Mouse (Mus musculus) adipocyte (in vitro differentiated cells): ENCODE data around the gene Mpeg1.

Source experiments
- DNase-seq: peaks from one replicate; pipeline ENCODE4 v3.0.0-alpha.2; 2016; ENCODE audit warnings: low spot score

Gene Mpeg1

DNA sequence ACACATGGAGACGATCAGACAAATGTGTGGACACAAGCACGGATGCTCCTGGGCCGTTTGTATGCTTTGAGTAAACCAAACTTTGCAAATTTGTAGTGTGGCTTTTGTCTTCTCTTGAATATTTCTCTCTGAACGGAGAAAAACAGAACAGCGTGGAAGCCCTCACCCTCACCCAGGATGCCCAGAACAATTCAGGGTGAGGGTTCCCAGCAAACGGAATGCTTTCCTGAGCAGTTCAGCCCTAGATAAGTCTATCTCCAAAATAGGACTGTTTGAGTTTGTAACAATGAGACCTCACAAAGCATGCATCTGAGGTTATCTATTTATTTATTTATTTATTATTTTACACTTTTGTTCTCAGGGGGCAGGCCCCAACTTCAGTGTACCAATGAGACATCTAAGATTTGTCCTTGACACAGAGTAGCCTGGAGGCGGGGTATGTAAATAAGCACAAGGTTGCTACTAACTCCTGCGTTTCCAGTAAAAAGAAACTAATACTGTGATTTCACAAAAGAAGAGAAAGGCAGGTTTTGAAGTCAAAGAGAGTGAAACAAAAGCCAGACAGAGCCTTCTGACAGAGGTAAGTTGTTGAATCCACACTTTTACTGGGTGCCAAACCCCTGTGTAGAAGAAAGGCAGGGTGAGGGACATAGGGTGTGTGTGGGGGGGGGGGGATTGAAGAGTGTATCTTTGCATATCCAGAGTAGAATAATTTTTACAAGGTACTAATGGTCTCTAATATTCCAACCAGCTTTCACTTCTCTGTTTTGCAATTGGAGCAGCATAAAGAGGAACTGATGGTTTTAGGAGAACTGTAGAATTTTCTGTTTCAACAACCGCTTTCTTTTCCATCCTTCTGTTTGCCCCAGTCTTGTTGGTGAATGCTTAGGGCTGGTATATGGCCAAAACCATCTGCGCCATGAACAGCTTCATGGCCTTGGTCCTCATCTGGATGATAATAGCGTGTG is at the start of gene Mpeg1:
Mpeg1 (plus strand) TSS at position 498 of the 968 bp plus-strand sequence.
- no peak for DNase-seq

DNA sequence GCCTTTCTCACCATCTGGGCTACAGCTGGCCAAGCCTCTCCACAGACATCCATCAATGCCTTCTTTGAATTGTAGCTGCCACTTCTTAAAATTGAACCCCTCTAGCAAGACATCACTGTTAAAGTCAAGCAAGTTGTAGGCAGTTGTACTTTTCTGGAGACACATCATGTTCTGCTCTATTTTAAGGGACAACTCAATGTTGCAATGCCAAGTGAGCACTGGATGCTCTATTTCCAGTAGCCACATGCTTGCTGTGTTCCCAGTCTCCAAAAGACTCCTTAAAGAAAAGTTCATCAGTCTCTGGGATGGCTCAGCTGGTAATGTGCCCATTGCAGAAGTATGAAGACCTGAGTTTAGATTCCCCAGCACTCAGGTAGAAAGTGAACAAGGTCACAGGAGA is 46.8 kb upstream of the Mpeg1 start:
- DNase-seq: no peak

DNA sequence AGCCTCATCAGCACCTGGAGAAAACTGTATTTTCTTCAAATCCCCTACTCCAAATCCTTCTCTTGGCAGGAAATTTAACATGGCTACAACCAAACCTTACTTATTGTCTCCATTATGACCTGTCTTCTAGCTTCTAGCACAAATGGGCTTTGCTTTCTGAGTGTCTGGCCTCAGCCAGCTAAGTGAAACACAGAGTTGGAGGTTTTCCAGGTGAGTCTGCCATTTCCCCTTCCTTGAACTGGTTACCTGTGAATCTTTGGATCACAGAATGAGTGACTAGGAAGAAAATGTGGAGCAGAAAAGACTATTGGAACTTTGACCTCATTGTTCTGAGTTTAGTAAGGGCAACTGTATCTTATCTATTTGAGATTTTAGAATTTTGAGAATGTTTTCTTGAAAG is 43.2 kb upstream of the Mpeg1 start, which contains the start of gene Olfr1441:
Olfr1441 (plus strand) TSS at position 73 of the 400 bp plus-strand sequence.
- no peak for DNase-seq

DNA sequence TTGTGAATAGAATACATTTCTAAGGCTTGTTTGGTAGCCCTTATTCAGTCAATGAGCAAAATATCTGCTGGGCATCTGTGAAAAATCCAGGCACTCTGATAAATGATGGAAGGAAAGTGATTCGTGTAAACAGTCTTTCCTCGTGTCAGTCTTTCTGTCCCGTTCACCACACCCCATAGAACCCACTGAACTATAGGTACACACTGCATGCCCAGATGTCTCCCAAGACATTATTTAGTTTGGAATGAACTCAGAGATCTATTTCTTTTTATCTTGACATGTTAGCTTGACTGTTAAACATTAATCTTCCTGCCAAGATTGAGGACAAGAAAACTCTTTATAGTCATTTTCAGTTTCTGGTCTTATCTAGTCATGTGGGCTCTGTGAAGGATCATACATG is 42.3 kb upstream of the Mpeg1 start:
- no peak for DNase-seq

DNA sequence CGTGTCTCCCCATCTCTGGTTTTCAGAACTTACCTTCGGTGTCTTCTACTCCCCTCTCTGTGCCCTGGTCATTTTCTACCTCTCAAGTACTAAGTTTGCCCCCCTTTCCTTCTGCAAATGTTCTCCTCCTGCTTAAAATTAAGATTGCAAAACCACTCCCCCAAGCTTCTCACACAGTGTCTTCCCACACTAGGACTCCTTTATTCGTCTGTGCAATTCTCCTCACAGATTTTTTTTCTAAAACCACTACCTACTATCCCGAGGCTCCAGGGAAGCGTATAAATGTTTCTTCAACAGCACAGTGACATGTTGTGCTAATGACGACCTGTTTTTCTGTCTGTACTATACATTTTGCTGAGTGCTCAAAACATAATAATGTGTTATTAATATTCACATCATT is 40.0 kb upstream of the Mpeg1 start:
- DNase-seq: no peak

DNA sequence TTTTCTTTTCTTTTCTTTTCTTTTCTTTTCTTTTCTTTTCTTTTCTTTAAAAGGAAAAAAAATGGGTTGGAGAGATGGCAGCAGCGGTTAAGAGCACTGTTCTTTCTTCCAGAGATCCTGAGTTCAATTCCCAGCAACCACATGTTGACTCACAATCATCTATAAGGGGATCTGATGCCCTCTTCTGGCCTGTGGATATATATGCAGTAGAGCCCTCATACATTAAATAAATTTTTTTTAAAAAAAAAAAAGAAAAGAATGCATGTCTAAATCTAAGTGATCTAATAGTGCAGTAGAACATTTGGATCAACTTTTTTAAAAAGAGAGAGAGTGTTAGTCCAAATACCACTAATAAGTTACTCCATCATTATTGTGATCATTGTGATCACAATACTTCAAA is 38.9 kb upstream of the Mpeg1 start:
- no peak for DNase-seq

DNA sequence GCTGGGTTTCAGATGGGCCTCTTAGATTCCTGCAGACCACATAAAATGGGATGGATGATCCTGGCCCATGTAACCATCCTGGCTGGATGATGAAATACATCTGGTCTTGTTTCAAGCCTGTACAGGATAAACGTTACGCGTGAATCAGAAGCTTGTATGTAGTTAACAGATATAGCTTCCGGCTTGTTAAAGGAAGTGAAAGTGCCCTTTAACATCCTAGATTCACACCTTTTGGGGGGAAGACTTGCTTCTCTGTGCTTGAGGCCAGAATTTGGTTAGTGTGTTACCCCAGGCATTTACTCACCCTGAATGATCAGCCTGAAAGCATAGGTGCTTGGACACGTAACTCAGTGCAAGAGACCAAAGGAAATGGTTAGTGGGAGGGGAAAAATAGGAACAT is 33.5 kb upstream of the Mpeg1 start:
- DNase-seq: no peak

DNA sequence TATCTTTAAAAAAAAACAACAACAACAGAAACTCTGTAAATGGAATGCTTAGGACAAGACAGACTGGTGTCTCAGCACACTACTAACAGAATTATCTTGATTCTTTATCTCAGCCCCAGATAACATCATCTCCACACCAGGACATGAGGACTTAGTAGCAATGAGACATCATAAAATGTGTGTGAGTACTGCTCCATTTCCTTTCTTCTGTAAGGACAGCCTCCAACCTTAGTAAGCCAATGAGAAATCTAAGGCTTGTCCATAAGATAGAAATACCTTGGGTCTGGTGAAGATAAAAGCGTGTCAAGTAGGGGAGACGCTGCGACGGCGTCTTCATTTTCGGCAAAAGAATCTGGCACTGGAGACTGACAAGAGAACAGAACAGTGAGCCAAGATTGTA is 33.0 kb upstream of the Mpeg1 start, which contains the start of gene Pfpl:
Pfpl (plus strand) TSS at position 301 of the 400 bp plus-strand sequence.
- no peak for DNase-seq

DNA sequence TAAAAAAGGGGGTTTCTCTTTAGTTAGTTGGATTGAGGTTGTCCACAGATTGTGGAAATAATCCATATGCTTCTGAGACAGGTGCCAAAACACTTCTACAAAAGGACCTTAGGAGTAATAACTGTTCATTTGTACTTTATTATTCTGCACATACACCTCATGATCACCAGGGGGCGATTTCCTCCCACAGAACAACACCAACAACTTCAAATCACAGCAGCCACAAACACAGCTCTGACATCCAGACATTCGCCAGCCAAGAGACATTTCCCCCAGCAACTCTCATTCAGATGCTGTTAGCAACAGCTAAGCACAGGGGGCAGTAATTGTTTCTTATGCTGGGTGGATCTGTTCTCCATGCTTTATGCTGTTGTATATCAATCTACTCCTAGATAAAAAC is 27.5 kb upstream of the Mpeg1 start:
- peak; percentile 82 for DNase-seq

DNA sequence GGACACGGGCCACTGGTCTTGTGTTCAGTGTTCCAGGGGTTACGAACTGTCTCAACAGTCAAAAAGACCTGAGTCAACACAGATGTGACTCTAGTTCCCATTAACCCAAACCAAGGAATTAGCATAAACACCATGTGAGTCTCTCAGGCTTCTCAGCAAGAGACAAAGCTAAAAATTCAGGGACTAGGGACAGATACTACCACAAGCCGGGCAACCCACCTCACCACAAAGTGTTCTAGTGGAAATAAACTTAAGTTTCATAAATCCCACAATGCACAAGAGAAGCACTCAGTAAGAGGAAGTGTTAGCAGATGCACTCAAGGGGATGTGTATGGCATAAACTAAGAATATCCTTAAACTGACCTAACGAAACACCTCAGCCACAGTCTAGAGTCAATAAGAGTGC is 25.6 kb upstream of the Mpeg1 start:
- DNase-seq: no peak

DNA sequence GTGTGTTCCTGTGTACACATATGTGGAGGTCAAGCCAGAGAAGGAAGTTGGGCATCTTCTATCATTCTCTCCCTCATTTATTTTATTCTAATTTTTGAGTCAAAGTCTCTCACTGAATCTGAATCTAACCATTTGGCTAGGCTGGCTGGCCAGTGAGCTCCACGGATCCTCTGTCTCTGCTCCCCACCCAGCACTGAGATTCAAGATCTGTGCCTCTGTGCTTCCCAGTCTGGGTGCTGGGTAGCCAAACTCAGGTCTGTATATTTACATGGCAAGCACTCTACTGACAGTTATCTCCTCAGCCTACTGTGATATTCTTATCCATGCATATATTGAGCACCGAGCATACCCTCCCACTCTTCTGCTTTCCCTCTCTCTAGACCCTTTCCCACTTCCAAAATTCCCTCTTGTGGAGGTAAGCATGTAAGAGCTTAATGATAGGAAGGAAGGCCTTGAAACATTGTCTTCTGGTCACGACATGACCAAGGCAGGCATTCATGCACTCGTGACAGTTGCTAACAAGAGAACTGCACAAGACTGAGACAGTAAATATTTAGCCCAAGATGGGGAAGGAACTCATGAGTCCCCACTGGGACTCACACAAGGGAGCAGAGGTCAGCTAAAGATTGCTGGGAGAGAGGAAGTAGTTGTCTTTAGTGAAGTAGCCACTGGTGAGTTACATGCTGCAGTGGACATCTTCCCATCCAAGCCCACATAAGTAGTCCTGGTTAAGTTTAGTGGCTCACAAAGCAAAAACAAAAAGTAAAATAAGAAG is 24.6 kb upstream of the Mpeg1 start:
- DNase-seq: no peak

DNA sequence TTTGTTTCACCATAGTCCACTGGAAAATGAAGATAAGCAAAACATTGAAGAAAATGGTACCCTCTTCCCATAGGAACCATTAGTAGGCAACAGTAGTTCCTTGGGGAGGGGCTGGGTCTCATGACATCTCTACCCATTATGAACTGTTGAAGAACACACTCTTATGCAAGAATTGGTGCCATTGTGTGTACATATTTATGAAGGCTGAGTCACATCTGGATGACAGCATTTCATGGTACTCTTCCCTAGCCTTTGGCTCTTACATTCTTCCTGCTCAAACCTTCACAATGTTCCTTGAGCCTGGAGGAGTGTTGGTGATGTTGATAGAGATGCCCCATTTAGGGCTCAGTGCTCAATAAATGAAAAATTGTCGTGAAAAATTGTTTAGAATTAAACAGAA is 21.0 kb upstream of the Mpeg1 start:
- DNase-seq: peak; percentile 62

DNA sequence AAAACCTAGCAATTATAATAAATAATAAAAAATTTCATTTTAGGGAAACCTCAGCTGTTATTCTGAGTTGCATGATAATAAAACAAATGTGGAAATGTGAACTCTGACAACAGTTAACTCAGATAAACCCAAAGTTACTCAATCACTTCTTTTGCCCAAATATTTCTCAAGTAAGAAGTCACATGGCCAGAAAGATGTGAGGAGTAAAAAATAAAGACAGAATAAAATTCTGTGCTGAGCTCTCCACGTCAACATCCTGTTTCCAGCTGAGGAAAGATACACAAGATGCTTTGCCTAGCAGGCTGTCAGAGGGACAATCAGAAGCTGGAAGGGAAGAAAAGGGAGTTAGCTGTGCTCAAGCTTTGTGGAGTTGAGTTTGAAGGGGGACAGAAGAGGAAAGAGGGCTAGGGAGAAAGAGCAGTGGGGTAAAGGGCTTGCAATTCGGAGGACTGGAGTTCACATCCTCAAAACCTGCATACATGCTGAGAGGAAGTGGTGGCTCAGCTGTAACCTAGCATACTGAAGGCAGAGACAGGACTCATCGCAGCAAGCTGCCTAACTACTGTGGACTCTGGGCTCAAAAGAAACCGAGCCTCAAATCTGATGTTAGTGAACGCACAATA is 20.4 kb upstream of the Mpeg1 start:
- DNase-seq: peak; percentile 87

DNA sequence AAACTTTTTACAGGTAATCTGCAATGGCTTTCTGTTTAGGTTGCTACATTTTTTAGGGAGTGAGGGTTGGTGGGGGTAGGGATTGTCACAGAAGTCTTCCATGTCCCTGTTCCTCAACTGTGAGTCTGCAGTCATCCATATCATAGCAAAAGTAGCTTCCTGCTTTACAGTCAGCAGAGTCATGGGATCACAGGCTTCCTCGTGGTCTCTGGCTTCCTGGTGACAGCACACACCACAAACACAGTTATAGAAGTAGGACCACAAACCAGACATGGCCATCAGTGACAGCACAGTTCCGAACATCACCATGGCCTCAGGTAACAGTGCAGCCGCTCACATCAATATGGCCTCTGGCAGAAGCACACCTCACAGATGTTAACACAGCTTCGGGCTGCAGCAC is 18.0 kb upstream of the Mpeg1 start:
- DNase-seq: no peak

DNA sequence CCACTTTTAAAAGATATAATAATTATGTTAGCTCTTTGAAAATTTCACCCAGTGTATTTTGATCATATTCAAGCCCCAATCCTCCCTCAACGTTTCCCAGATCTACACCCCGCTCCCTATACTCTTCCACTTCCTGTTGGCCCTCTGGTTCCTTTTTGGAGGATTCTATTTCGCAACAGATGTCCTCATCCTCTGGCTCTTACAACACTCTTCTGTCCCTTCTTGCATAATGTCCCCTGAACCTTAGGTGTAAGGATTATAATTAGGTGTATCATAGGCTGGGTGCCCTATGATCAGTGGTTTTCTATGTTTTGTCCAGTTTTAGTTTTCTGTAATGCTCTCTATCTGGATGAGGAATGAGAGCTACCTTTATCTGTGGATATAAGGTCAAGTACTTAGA is 15.6 kb upstream of the Mpeg1 start:
- DNase-seq: peak; percentile 71

DNA sequence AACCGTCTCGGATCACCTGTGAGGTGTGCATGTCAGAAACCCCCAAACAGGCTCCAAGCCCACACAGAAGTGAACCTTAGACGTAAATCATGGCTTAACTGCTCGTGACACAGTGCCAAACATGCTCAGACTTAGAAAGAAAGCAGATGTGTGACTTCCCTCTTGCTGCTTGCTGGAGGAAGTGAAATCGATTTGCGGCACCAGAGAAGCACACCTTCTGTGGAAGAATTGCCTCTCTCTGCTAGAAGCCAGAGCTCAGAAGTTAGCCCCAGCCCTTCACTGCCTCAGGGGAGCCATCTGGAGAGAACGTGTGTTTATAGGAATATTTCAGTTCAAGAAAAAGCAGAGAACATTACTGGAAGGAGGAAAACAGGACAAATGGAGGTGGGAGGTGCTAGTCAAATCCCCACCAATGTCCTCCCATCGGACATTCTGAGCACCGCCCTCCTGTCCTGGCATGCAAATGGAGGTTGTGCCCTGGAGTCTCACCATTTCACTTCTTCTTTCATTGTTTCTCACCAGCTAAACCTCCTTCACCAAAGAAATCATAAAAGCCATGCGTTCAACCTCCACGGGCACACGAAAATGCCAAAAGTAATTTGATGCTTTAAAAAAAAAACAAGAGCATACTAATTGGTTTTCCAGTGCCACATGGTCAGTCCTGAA is 3.0 kb upstream of the Mpeg1 start:
- no peak for DNase-seq

DNA sequence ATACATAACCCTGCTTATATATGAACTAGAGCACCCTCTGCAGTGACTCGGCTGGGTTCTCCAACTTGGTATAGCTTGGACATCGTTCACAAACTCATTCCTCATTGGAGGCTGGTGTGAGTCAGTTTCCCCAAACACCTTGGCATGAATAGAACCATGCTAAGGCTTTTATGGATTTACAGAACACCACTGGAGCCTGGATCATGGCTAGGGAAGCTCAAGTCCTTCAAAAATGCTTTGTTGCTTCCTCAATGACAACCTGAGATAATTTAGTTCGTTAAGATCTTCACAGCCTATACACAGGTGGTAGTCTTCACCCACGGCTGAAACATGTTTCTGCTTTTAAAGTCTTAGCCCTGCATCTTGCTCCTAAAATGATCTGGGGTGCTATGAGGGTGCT is 1.1 kb upstream of the Mpeg1 start:
- no peak for DNase-seq

DNA sequence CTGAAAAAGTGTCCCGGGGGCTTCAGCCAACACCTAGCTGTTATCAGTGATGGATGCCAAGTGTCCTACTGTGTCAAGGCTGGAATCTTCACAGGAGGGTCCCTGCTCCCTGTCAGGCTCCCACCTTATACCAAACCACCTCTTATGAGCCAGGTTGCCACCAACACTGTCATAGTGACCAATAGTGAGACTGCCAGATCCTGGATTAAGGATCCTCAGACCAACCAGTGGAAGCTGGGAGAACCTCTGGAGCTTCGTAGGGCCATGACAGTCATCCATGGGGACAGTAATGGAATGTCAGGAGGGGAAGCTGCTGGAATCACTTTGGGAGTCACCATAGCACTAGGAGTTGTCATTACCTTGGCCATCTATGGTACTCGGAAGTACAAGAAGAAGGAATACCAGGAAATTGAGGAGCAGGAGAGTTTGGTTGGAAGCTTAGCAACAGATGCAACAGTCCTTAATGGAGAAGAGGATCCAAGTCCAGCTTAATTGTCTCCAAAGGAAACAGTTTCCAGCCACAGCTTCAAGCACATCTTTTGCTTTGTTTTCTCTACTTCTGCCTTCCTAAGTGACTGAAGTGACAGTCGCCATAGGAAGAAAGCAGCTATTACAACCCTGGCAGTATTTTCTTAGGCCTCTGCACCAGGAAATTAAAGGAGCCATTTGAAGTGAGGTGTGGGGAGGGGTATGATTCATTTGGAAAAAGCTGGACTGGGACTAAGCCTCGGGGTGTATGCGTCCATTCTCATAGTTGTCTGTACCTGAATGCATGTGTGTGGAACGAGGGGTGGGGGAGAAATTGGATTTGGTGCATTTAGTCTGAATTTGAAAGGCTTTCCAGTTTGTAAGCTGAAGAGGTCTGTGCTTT is 2.5 kb downstream of the Mpeg1 start:
- DNase-seq: no peak

DNA sequence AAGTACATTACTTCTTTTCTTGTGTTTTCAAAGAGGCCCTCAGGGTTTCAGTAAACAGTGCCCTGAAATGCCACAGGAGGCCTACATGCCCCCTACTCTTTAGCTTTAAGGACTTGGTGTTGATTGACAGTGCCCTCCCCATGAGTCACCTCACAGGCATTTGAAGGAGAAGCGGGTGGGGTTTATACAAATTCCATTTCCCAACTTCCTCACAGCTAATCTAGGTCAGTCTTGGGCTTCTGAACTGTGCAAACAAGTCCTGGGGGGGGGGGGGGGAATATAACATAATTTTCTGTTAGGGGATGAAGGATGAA is 3.1 kb downstream of the Mpeg1 start:
- DNase-seq: no peak

DNA sequence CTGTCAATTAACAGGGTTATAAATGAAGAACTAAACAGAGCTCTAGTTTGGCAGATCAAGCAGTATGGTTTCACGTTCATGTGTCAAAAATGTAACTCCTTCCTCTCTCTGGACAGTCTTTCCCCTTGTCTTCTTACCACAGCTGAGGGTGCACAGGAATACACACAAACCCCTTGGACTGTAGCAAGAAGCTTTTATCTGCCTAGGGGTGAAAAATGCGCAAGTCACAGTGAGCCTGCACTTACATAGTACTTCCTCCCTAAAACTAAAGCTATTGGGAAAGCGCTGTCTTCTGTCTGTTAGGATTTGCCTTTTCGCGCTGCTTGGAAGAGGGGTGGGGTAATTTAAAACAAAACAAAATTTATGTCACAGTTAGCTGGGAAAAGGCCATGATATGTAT is 3.5 kb downstream of the Mpeg1 start:
- no peak for DNase-seq

DNA sequence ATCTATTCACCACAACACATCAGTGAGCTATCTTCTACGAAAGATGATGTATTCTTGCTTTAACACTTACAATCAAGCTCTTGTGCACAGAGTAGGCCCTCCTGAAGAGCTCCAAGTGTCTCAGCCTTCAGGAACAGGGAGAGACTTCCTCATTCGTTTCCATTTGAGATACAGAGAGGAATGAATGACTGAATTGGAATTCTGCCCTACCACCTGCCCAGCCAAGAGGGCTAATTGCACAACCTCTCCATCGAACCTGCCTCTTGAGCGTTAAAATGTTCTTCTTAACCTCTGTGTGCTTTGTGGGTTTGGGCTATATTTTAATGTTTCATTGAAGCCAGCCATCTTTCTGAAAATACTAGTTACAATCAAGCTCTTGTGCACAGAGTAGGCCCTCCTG is 4.1 kb downstream of the Mpeg1 start:
- no peak for DNase-seq
